ENCODE assay signal across 10 mouse cellular contexts in genomic region chr6:54508256-54508793, GRCm38 (mm10). TPM values are rescaled to one million over a fixed set of nuclear protein-coding genes. Genes with fewer than 3 reads are reported as not detected.
DNase-seq lines count a peak whose midpoint lies in the region; ATAC-seq and TF ChIP-seq lines count a peak whose summit lies in the region.
"Had no signal": no experiment of that assay in that cellular context is flagged by ENCODE, and none has a peak within 500 bp of the region (broad histone marks: within the 10 kb centered on the region; RNA-seq: fewer than 3 reads in every experiment).

No protein-coding gene starts in this region.

- no peaks in the 10 kb centered on the region for H3K27me3 ChIP-seq in forebrain, embryonic 12.5 days
- no peaks in the 10 kb centered on the region for H3K27me3 ChIP-seq in limb, embryonic 10.5 days (ENCODE audit: low read depth, poor library complexity, severe bottlenecking)
- no peaks in the 10 kb centered on the region for H3K27me3 ChIP-seq in neural tube, embryonic 13.5 days
- H3K27me3 ChIP-seq: stomach, embryonic 15.5 days had no signal

- no peaks in the 10 kb centered on the region for H3K9me3 ChIP-seq in forebrain, embryonic 12.5 days
- no peaks in the 10 kb centered on the region for H3K9me3 ChIP-seq in limb, embryonic 10.5 days (replicated peaks)
- no peaks in the 10 kb centered on the region for H3K9me3 ChIP-seq in neural tube, embryonic 13.5 days
- H3K9me3 ChIP-seq: stomach, embryonic 15.5 days had no signal

- no peak overlapping the region for H3K4me3 ChIP-seq in layer of hippocampus, adult 2 months
- no peak overlapping the region for H3K4me3 ChIP-seq in forebrain, embryonic 12.5 days (replicated peaks)
- H3K4me3 ChIP-seq in limb, embryonic 10.5 days: no peak overlapping the region
- H3K4me3 ChIP-seq in neural tube, embryonic 13.5 days: no peak overlapping the region
- H3K4me3 ChIP-seq: stomach, embryonic 15.5 days had no signal

- TF ChIP-seq CTCF in layer of hippocampus, adult 2 months (conservative IDR thresholded peaks at IDR 0.05): no peak

- no peak overlapping the region for H3K9ac ChIP-seq in forebrain, embryonic 12.5 days
- peak overlapping the region; percentile 45; the same call in 1 of the 2 replicates for H3K9ac ChIP-seq in neural tube, embryonic 13.5 days
- H3K9ac ChIP-seq: stomach, embryonic 15.5 days had no signal

- WGBS in forebrain, embryonic 12.5 days: 34% methylated on average over 6 of the region's 6 CpGs
- WGBS in limb, embryonic 10.5 days: 77% methylated on average over 6 of the region's 6 CpGs
- 30% methylated on average over 6 of the region's 6 CpGs for WGBS in neural tube, embryonic 13.5 days

- peak overlapping the region; percentile 46 for H3K27ac ChIP-seq in layer of hippocampus, adult 2 months
- H3K27ac ChIP-seq in forebrain, embryonic 12.5 days: peak overlapping the region; percentile 85
- peak overlapping the region; percentile 65 for H3K27ac ChIP-seq in limb, embryonic 10.5 days
- H3K27ac ChIP-seq in neural tube, embryonic 13.5 days (replicated peaks): peak overlapping the region; percentile 85
- H3K27ac ChIP-seq: stomach, embryonic 15.5 days had no signal

- DNase-seq in layer of hippocampus, adult 2 months (ENCODE audit: low spot score in 2 of 2): no peak
- DNase-seq in layer of hippocampus, postnatal 36 days: no peak
- DNase-seq in limb, embryonic 10.5 days (ENCODE audit: low spot score): no peak
- no peak for DNase-seq in ovary, postnatal 36 days (ENCODE audit: low spot score)
- DNase-seq in cerebellum, adult 8-10 months: no peak
- DNase-seq: left cerebral cortex, postnatal 4 days had no signal

- ATAC-seq in forebrain, embryonic 12.5 days (ENCODE audit: low FRiP score): peak; percentile 69
- ATAC-seq in neural tube, embryonic 13.5 days (ENCODE audit: low read depth): peak; percentile 71

- peaks cover 51% of the 10 kb centered on the region for H3K36me3 ChIP-seq in forebrain, embryonic 12.5 days (replicated peaks)
- no peaks in the 10 kb centered on the region for H3K36me3 ChIP-seq in limb, embryonic 10.5 days
- peaks cover 15% of the 10 kb centered on the region for H3K36me3 ChIP-seq in neural tube, embryonic 13.5 days
- H3K36me3 ChIP-seq: stomach, embryonic 15.5 days had no signal

- H3K4me2 ChIP-seq in forebrain, embryonic 12.5 days: peak overlapping the region; percentile 10; the same call in 1 of the 2 replicates
- H3K4me2 ChIP-seq in neural tube, embryonic 13.5 days: no peak overlapping the region
- H3K4me2 ChIP-seq: stomach, embryonic 15.5 days had no signal

- peaks cover 25% of the 10 kb centered on the region for H3K4me1 ChIP-seq in forebrain, embryonic 12.5 days
- H3K4me1 ChIP-seq in limb, embryonic 10.5 days: peaks cover 21% of the 10 kb centered on the region
- peaks cover 22% of the 10 kb centered on the region for H3K4me1 ChIP-seq in neural tube, embryonic 13.5 days (replicated peaks)

RNA-seq across cellular contexts. Expression of gene Scrn1, which starts 58.0 kb away (rescaled TPM):
- total RNA-seq in layer of hippocampus, adult 2 months (2021): 10 to 100 TPM; 98.2 to 98.3 TPM
- 10 to 100 TPM; 94.4 to 96.4 TPM for total RNA-seq in layer of hippocampus, postnatal 36 days (2021)
- 119 and 157 TPM in 2 replicates for polyA plus RNA-seq in forebrain, embryonic 12.5 days (2016; fragmentation: Nextera tagmentation; extraction: Ambion mirVana)
- polyA plus RNA-seq in limb, embryonic 10.5 days (2016; fragmentation: Nextera tagmentation; extraction: Ambion mirVana): 2.6 and 7.8 TPM in 2 replicates
- 95.5 and 102 TPM in 2 replicates for polyA plus RNA-seq in neural tube, embryonic 13.5 days (2015; fragmentation: Nextera tagmentation; extraction: Ambion mirVana)
- total RNA-seq: common myeloid progenitor, adult 5-6 weeks had no signal

Comparison
In these comparisons a context has a peak if more than half of its experiments do, and no peak if none do; other contexts are left out.
1. RNA of gene Scrn1, which starts 58.0 kb away (polyA plus RNA-seq): 119 to 157 TPM in forebrain, embryonic 12.5 days and 95.5 to 102 TPM in neural tube, embryonic 13.5 days; 2.6 to 7.8 TPM in limb, embryonic 10.5 days; every median in the first group is over 10 times any median in the second.
2. Peak in every context shown above with its lines, with median percentiles within 50 percentile points of each other: H3K27ac ChIP-seq.